Mouse (Mus musculus): Measurements from ENCODE around the gene Igfbp7. TPM values are rescaled to one million over a fixed set of nuclear protein-coding genes. Genes with fewer than 3 reads are reported as not detected.
A peak's percentile ranks its signal among the peaks of the same experiment; 100 is the strongest.

The Igfbp7 gene
- polyA plus RNA-seq, 1 experiment from 2014 or later, result 9.8 TPM

DNA sequence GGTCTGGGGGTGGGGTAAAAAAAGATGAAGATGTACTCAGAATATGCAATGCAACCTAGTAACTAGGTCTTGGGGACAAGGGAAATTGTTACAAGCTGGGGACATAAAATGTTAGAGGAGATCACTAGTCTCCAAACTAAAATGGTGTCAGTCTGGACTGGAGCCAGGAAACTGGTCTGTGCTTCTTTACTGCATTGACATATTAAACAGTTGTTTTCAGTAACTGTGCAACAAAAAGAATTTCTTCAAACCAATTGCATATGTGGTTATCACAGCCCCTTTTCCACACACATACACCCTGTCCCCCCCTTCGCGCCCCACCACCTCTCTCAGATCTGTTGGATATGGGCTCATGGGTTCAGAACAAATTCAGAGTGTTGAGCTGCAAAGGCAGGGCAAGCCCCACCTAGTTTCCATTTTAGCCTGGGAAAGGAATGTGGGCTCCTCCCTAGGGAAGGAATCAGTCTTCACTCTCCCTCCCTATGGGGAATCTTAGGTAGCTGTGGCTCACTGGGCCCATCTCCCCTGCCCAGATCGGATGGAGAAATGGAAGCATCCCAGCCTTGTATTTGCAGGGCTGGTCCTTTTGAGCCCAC lies 43.3 kb downstream of the Igfbp7 start:
- Histone ChIP-seq H3K27ac (no peak overlapping the region), H3K4me2 (no peak overlapping the region), H3K4me3 (replicated peaks) (no peak overlapping the region), H3K9ac (replicated peaks) (no peak overlapping the region), H3K4me1 (replicated peaks) (peaks cover 21% of the 10 kb centered on the region), H3K9me3 (no peaks in the 10 kb centered on the region), H3K36me3 (no peaks in the 10 kb centered on the region), H3K27me3 (no peaks in the 10 kb centered on the region)
- 88% methylated on average over 3 of the region's 3 CpGs for WGBS
- ATAC-seq (ENCODE audit: insufficient number of reproducible peaks, insufficient read depth, low FRiP score, low TSS enrichment, low read depth), result no peak

DNA sequence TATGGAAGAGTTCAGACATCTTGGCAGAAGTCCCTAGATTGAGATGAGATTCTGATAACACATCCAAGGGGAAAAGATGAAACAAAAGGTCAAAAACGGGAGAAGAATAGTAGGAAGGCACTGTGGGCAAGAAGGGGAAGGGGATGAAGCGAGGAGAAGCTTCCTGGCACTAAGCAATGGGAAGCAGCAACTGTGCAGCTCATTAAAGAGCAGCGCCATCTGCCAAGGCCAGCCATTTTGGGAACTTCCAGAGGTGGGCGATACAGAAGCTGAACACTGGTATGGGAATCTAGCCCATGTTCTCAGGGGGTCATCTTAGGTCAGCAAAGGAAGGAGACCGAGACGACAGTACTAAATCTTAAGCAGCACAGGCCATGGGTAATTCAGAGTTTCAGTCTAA lies 44.2 kb downstream of the Igfbp7 start:
- Histone ChIP-seq H3K4me3 (replicated peaks) (no peak overlapping the region), H3K4me1 (replicated peaks) (peaks cover 12% of the 10 kb centered on the region; the same call in 1 of the 2 replicates), H3K9me3 (no peaks in the 10 kb centered on the region), H3K36me3 (no peaks in the 10 kb centered on the region), H3K9ac (replicated peaks) (no peak overlapping the region), H3K27ac (no peak overlapping the region), H3K27me3 (no peaks in the 10 kb centered on the region), H3K4me2 (no peak overlapping the region)
- no peak for ATAC-seq (ENCODE audit: insufficient number of reproducible peaks, insufficient read depth, low FRiP score, low TSS enrichment, low read depth)
- 85% methylated on average over 6 of the region's 6 CpGs for WGBS

DNA sequence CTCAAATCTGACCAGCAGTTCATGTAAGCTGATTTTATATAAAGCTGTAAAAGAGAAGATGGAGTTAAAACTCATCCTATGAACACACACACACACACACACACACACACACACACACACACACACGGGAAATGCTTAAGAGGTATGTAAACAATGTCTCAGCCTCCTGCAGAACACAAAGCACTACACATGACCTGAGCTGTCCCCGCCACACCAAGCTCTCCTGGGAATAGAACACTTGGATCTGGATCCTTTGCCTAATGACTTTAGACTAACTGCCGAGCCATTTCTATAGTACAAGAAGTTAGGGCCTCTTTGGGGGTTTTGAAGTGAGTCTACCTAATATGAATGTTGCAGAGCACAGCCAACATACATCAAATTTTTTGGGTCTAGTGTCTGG lies 45.7 kb downstream of the Igfbp7 start:
- 81% methylated on average over 3 of the region's 3 CpGs for WGBS
- H3K4me3 ChIP-seq (replicated peaks), result no peak overlapping the region
- no peaks in the 10 kb centered on the region for H3K27me3 ChIP-seq
- H3K4me2 ChIP-seq, result no peak overlapping the region
- H3K4me1 ChIP-seq (replicated peaks), result peaks cover 8% of the 10 kb centered on the region
- no peaks in the 10 kb centered on the region for H3K36me3 ChIP-seq
- H3K9ac ChIP-seq (replicated peaks), result no peak overlapping the region
- no peak for ATAC-seq (ENCODE audit: insufficient number of reproducible peaks, insufficient read depth, low FRiP score, low TSS enrichment, low read depth)
- H3K27ac ChIP-seq, result no peak overlapping the region
- no peaks in the 10 kb centered on the region for H3K9me3 ChIP-seq

DNA sequence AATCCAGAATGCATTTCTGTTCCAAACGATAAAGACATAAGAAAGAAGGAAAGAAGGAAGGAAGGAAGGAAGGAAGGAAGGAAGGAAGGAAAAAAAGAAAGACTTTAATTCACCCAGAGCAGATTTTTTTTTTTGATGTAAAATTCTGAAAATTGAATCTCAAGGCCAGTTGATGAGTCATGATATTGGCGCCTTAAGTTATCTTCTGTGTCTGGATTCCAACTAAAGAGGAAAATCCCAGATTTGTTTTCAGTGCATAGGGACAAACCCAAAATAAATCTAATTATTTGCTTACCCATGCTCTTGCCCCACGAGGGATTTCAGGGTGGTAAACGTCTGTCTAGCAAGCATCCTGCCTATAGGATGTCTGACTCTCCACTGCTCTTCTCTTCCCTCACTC lies 46.8 kb downstream of the Igfbp7 start:
- Histone ChIP-seq H3K4me3 (replicated peaks) (no peak overlapping the region), H3K4me2 (no peak overlapping the region), H3K9me3 (no peaks in the 10 kb centered on the region), H3K9ac (replicated peaks) (no peak overlapping the region), H3K4me1 (replicated peaks) (peaks cover 12% of the 10 kb centered on the region), H3K36me3 (no peaks in the 10 kb centered on the region), H3K27me3 (no peaks in the 10 kb centered on the region), H3K27ac (no peak overlapping the region)
- no peak for ATAC-seq (ENCODE audit: insufficient number of reproducible peaks, insufficient read depth, low FRiP score, low TSS enrichment, low read depth)
- WGBS, result 64% methylated on average over 4 of the region's 4 CpGs

DNA sequence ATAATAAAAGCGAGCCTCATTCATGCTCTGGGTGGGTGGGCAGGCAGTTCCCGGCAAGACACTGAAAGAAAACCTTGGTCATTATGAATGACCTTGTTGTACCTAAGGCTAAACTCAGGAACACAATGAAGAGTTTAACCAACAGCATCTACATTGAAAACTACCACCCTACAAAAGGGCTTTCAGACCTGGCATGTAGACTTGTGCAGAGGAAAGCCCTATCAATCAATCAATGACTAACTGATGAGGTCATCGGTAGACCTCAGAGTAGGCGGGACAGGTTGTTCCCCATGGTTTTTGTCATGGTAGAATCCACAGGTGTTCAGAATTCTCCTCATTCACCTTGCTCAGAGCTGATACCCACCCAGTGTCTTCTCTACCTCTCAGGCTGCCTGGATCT lies 47.9 kb downstream of the Igfbp7 start:
- no peak overlapping the region for H3K4me3 ChIP-seq (replicated peaks)
- no peaks in the 10 kb centered on the region for H3K9me3 ChIP-seq
- no peak overlapping the region for H3K27ac ChIP-seq
- H3K9ac ChIP-seq (replicated peaks), result no peak overlapping the region
- no peaks in the 10 kb centered on the region for H3K27me3 ChIP-seq
- no peak for ATAC-seq (ENCODE audit: insufficient number of reproducible peaks, insufficient read depth, low FRiP score, low TSS enrichment, low read depth)
- H3K4me2 ChIP-seq, result no peak overlapping the region
- 91% methylated on average over 4 of the region's 4 CpGs for WGBS
- no peaks in the 10 kb centered on the region for H3K36me3 ChIP-seq
- H3K4me1 ChIP-seq (replicated peaks), result peaks cover 21% of the 10 kb centered on the region

DNA sequence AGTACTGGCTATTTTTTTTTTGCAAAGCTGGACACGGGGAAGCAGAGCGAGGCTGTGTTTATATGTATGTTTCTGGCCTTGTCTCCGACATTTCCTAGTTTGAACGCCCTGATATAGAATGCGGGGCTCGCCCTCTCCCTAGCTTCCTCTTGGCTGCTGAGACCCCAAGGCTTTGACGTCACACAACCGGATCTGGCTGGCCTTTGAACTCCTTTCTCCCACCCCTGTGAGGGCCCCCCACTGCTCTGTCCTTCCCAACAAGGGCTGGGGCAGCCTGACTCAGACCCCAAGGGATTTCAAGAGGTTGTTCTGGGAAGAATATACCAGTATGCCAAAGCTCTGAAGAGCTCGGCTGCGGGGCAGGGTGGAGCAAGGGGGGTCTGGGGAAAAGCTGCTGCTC lies 49.5 kb downstream of the Igfbp7 start:
- Histone ChIP-seq H3K4me2 (peak overlapping the region; percentile 48), H3K36me3 (no peaks in the 10 kb centered on the region), H3K9me3 (no peaks in the 10 kb centered on the region), H3K4me3 (replicated peaks) (peak overlapping the region; percentile 36), H3K27ac (no peak overlapping the region), H3K9ac (replicated peaks) (0 out of 2 replicates have a peak overlapping the region, but pooled peaks have one; percentile 3), H3K4me1 (replicated peaks) (peaks cover 29% of the 10 kb centered on the region), H3K27me3 (0 out of 2 replicates have a peak, but pooled peaks cover 3% of the 10 kb centered on the region)
- 5% methylated on average over 10 of the region's 10 CpGs for WGBS
- no peak for ATAC-seq (ENCODE audit: insufficient number of reproducible peaks, insufficient read depth, low FRiP score, low TSS enrichment, low read depth)

DNA sequence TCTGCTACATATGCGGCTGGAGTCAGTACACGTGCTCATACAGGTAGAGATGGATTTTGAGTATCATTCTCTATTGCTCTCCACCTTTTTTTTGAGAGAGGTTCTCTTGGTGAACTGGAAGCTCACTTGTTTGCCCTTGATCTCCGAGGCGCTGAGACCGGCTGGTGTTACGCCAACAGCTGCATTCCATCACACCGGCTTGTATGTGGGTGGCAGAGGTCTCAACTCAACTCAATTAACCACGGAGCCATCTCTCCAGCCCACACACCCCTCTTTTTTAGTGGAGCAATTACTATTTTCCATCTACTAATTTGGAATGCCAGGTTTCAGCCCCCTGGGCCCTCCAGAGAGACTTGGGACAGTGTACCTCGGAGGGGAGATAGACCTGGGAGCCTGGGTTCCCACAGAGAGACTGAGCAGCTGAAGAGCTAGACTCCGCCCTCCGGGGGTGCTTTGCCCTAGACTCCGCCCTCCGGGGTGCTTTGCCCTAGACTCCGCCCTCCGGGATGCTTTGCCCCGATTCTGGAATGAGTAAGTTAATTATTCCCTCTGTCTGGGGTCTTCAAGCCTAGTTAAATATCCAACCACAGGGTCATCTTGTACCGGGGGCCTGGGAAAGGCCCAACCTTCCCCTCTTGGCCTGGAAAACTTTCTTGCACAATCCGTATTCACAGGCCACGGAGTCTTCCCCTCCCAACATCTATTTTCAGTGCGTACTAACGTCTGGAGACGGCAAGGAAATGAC lies 50.3 kb downstream of the Igfbp7 start:
- H3K9me3 ChIP-seq, result no peaks in the 10 kb centered on the region
- peak overlapping the region; percentile 36 for H3K4me3 ChIP-seq (replicated peaks)
- peak overlapping the region; percentile 48 for H3K4me2 ChIP-seq
- no peak overlapping the region for H3K27ac ChIP-seq
- peak overlapping the region; percentile 3; the same call in 1 of the 2 replicates for H3K9ac ChIP-seq (replicated peaks)
- 13% methylated on average over 22 of the region's 22 CpGs for WGBS
- H3K36me3 ChIP-seq, result no peaks in the 10 kb centered on the region
- H3K4me1 ChIP-seq (replicated peaks), result peaks cover 29% of the 10 kb centered on the region
- ATAC-seq (ENCODE audit: insufficient number of reproducible peaks, insufficient read depth, low FRiP score, low TSS enrichment, low read depth), result no peak
- 0 out of 2 replicates have a peak, but pooled peaks cover 3% of the 10 kb centered on the region for H3K27me3 ChIP-seq

DNA sequence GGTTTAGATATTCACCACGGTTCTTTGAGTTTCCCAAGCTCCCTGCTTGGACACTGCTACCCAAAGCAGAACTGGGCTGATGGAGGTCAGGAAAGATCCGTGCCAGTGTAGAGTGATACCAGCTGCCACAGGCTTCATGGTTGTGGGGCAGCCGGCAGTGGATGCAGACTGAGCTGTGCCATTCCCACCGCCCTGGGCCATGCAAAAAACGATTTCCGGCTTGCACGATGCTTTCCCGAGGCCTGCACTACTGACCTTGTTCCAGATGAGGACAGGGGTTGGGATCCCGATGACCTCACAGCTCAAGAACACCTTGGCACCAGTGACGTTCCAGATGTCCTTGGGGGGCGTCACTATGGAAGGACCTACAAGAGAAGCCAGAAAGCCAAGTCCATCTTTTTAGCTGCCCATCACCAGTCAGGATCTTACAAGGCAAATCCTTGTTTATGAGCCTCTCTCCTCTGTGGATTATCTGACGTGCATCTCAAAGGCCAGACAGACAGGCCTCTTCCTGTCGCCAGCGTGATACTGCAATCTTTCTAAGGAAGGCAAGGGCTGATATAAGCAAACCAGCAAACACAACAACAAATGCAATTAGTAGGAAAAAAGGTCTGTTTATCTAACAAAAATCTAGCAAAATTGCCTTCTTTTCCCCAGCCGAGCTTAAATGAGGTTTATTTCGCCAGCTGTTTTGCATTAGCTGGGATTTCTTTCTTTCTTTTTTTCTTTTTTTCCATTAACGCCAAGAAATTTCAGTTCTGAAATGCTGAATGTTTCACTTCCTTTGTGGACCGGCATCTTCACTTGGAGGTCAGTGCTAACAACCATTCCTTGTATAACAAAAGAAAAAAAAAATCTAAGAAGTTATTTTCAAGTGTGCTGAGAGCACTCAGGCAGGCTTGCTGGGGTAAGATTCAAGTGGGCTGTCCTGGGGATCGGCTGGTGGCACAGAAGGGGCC lies 52.3 kb downstream of the Igfbp7 start:
- 0 out of 2 replicates have a peak, but pooled peaks cover 3% of the 10 kb centered on the region for H3K27me3 ChIP-seq
- H3K9ac ChIP-seq (replicated peaks), result no peak overlapping the region
- no peak for ATAC-seq (ENCODE audit: insufficient number of reproducible peaks, insufficient read depth, low FRiP score, low TSS enrichment, low read depth)
- peaks cover 35% of the 10 kb centered on the region for H3K4me1 ChIP-seq (replicated peaks)
- 35% methylated on average over 19 of the region's 19 CpGs for WGBS
- no peak overlapping the region for H3K4me3 ChIP-seq (replicated peaks)
- no peaks in the 10 kb centered on the region for H3K9me3 ChIP-seq
- H3K4me2 ChIP-seq, result 0 out of 2 replicates have a peak overlapping the region, but pooled peaks have one; percentile 11
- peak overlapping the region; percentile 57; the same call in 1 of the 2 replicates for H3K27ac ChIP-seq
- peaks cover under 1% of the 10 kb centered on the region; the same call in 1 of the 2 replicates for H3K36me3 ChIP-seq

DNA sequence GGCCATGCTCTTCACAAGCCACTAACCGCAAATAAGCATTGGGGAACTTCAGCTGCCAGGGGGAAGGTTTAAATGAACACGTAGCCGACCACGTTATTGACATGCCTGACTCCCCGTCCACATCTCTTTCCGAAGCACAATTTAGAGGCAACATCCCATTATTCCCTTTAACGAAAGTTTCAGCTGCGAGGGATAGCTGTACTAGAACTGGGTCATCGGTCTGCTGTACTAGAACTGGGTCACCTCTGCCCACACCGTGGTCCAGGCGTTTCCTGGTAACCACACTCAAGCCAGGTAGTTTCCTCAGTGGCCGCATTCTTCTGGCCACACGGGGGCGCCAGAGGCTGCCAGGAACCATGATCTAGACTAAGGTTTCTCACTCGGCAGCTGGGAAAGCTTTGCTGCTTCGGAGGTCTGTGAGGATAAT lies 53.5 kb downstream of the Igfbp7 start:
- H3K36me3 ChIP-seq, result peaks cover 12% of the 10 kb centered on the region
- H3K4me2 ChIP-seq, result peak overlapping the region; percentile 60
- no peak overlapping the region for H3K27ac ChIP-seq
- H3K4me1 ChIP-seq (replicated peaks), result peaks cover 35% of the 10 kb centered on the region
- ATAC-seq (ENCODE audit: insufficient number of reproducible peaks, insufficient read depth, low FRiP score, low TSS enrichment, low read depth), result peak; percentile 26; the same call in 1 of the 2 replicates
- no peaks in the 10 kb centered on the region for H3K9me3 ChIP-seq
- H3K27me3 ChIP-seq, result 0 out of 2 replicates have a peak, but pooled peaks cover 3% of the 10 kb centered on the region
- 5% methylated on average over 16 of the region's 16 CpGs for WGBS
- H3K4me3 ChIP-seq (replicated peaks), result peak overlapping the region; percentile 31
- H3K9ac ChIP-seq (replicated peaks), result 0 out of 2 replicates have a peak overlapping the region, but pooled peaks have one; percentile 34

DNA sequence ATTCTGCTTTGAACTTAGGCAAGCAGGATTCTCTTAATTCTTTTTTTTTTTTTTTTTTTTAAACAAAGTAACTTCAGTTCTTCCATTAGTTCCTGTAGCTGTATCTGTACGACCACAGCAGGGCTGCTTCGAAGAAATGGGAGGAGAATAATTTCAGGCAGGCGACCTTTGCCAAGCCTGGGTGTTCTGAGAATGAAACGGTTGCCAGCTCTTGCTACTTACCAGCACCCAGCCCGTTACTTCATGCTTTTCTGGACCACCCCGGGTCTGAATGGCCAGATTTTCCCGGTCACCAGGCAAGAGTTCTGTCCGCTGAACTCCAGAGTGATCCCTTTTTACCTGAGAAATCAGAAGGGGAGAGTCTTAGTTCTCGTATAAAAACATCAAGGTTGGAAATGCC lies 56.1 kb downstream of the Igfbp7 start:
- Histone ChIP-seq H3K27me3 (0 out of 2 replicates have a peak, but pooled peaks cover 3% of the 10 kb centered on the region), H3K9ac (replicated peaks) (no peak overlapping the region), H3K36me3 (peaks cover 39% of the 10 kb centered on the region), H3K4me1 (replicated peaks) (peaks cover 27% of the 10 kb centered on the region), H3K27ac (no peak overlapping the region), H3K4me2 (no peak overlapping the region), H3K9me3 (no peaks in the 10 kb centered on the region), H3K4me3 (replicated peaks) (no peak overlapping the region)
- WGBS, result 73% methylated on average over 9 of the region's 9 CpGs
- no peak for ATAC-seq (ENCODE audit: insufficient number of reproducible peaks, insufficient read depth, low FRiP score, low TSS enrichment, low read depth)

All from limb, embryonic 12.5 days (tissue).